In genomic region chr10:40084332-40085093, GRCm38 (mm10) we compare ENCODE assay signal across 9 mouse cellular contexts. TPM values are rescaled to one million over a fixed set of nuclear protein-coding genes. Genes with fewer than 3 reads are reported as not detected.
DNase-seq lines count a peak whose midpoint lies in the region; ATAC-seq and TF ChIP-seq lines count a peak whose summit lies in the region.
"Had no signal": no experiment of that assay in that cellular context is flagged by ENCODE, and none has a peak within 500 bp of the region (broad histone marks: within the 10 kb centered on the region; RNA-seq: fewer than 3 reads in every experiment).

No protein-coding gene starts in this region.

- 62% methylated on average over 12 of the region's 12 CpGs for WGBS in forebrain, embryonic 16.5 days
- WGBS in forebrain, embryonic 11.5 days = 68% methylated on average over 12 of the region's 12 CpGs
- 88% methylated on average over 12 of the region's 12 CpGs for WGBS in liver, embryonic 16.5 days (ENCODE audit: insufficient replicate concordance)
- 89% methylated on average over 12 of the region's 12 CpGs for WGBS in liver, postnatal 0 days (ENCODE audit: insufficient replicate concordance)
- 68% methylated on average over 12 of the region's 12 CpGs for WGBS in olfactory bulb, adult 2 months

- no peak for TF ChIP-seq POLR2A in olfactory bulb, adult 2 months (IDR thresholded peaks at IDR 0.05; ENCODE audit: insufficient read depth, low read depth, low read length)

- DNase-seq in forebrain, embryonic 11.5 days (ENCODE audit: low spot score) = no peak
- DNase-seq in liver, postnatal 0 days = no peak
- no peak for DNase-seq in layer of hippocampus, postnatal 25 days (ENCODE audit: extremely low spot score in 1 of 2, low spot score in 1 of 2)
- DNase-seq in layer of hippocampus, postnatal 10 days (ENCODE audit: low spot score in 2 of 2) = no peak

- H3K4me2 ChIP-seq in forebrain, embryonic 16.5 days (ENCODE audit: low read length) = no peak overlapping the region
- H3K4me2 ChIP-seq in forebrain, embryonic 11.5 days (ENCODE audit: low read depth, low read length, severe bottlenecking) = no peak overlapping the region
- no peak overlapping the region for H3K4me2 ChIP-seq in liver, embryonic 16.5 days (ENCODE audit: low read depth, low read length)
- H3K4me2 ChIP-seq in liver, postnatal 0 days (ENCODE audit: low read depth, low read length) = no peak overlapping the region

- no peak overlapping the region for H3K9ac ChIP-seq in forebrain, embryonic 16.5 days (replicated peaks; ENCODE audit: low read depth, low read length)
- H3K9ac ChIP-seq in forebrain, embryonic 11.5 days (ENCODE audit: low read length) = no peak overlapping the region
- H3K9ac ChIP-seq in liver, embryonic 16.5 days (ENCODE audit: low read depth, low read length) = no peak overlapping the region
- no peak overlapping the region for H3K9ac ChIP-seq in liver, postnatal 0 days (replicated peaks)

- H3K36me3 ChIP-seq in forebrain, embryonic 16.5 days (ENCODE audit: control insufficient read depth, insufficient read depth) = no peaks in the 10 kb centered on the region
- H3K36me3 ChIP-seq in forebrain, embryonic 11.5 days (ENCODE audit: control insufficient read depth, insufficient read depth, low read length) = no peaks in the 10 kb centered on the region
- H3K36me3 ChIP-seq in liver, embryonic 16.5 days (ENCODE audit: control insufficient read depth, insufficient read depth) = peaks cover 3% of the 10 kb centered on the region; the same call in 1 of the 2 replicates
- H3K36me3 ChIP-seq in liver, postnatal 0 days (replicated peaks; ENCODE audit: insufficient read depth, low read length) = no peaks in the 10 kb centered on the region; the same call in 1 of the 2 replicates

- H3K4me1 ChIP-seq in forebrain, embryonic 16.5 days (replicated peaks; ENCODE audit: control insufficient read depth, insufficient read depth, low read length) = peaks cover 6% of the 10 kb centered on the region
- no peaks in the 10 kb centered on the region for H3K4me1 ChIP-seq in forebrain, embryonic 11.5 days (replicated peaks; ENCODE audit: control insufficient read depth, insufficient read depth, low read length)
- H3K4me1 ChIP-seq in liver, embryonic 16.5 days (ENCODE audit: control insufficient read depth, low read depth, low read length) = no peaks in the 10 kb centered on the region; the same call in 1 of the 2 replicates
- no peaks in the 10 kb centered on the region for H3K4me1 ChIP-seq in liver, postnatal 0 days (ENCODE audit: insufficient read depth)
- H3K4me1 ChIP-seq in brown adipose tissue, adult 24 weeks (ENCODE audit: control insufficient read depth, insufficient read depth, insufficient read length, low read length) = peaks cover 6% of the 10 kb centered on the region
- peaks cover 17% of the 10 kb centered on the region for H3K4me1 ChIP-seq in olfactory bulb, adult 2 months (ENCODE audit: control insufficient read depth, insufficient read depth, low read length)

- TF ChIP-seq CTCF in liver, postnatal 0 days (IDR thresholded peaks at IDR 0.05; ENCODE audit: low read depth) = no peak
- no peak for TF ChIP-seq CTCF in olfactory bulb, adult 2 months (IDR thresholded peaks at IDR 0.05; ENCODE audit: insufficient read depth, low read depth, low read length)

- no peak overlapping the region for H3K4me3 ChIP-seq in forebrain, embryonic 16.5 days (replicated peaks; ENCODE audit: low read length)
- H3K4me3 ChIP-seq in forebrain, embryonic 11.5 days (ENCODE audit: low read depth, low read length) = no peak overlapping the region
- H3K4me3 ChIP-seq in liver, embryonic 16.5 days (ENCODE audit: low read depth, low read length) = no peak overlapping the region
- H3K4me3 ChIP-seq in liver, postnatal 0 days (ENCODE audit: low read depth, low read length) = no peak overlapping the region
- H3K4me3 ChIP-seq in brown adipose tissue, adult 24 weeks (ENCODE audit: insufficient read depth, low read depth, low read length) = no peak overlapping the region
- H3K4me3 ChIP-seq in olfactory bulb, adult 2 months (ENCODE audit: insufficient read depth, low read depth, low read length) = no peak overlapping the region

- no peaks in the 10 kb centered on the region for H3K9me3 ChIP-seq in forebrain, embryonic 16.5 days (ENCODE audit: control insufficient read depth, low read length)
- H3K9me3 ChIP-seq in forebrain, embryonic 11.5 days (ENCODE audit: control insufficient read depth, low read length) = no peaks in the 10 kb centered on the region
- H3K9me3 ChIP-seq in liver, embryonic 16.5 days (replicated peaks; ENCODE audit: control insufficient read depth, low read length) = no peaks in the 10 kb centered on the region
- H3K9me3 ChIP-seq in liver, postnatal 0 days (ENCODE audit: low read length) = no peaks in the 10 kb centered on the region

- H3K27me3 ChIP-seq in forebrain, embryonic 16.5 days (replicated peaks; ENCODE audit: control insufficient read depth, insufficient read depth, low read length) = no peaks in the 10 kb centered on the region
- H3K27me3 ChIP-seq in forebrain, embryonic 11.5 days (ENCODE audit: control insufficient read depth, insufficient read depth, low read length) = no peaks in the 10 kb centered on the region
- H3K27me3 ChIP-seq in liver, embryonic 16.5 days (ENCODE audit: control insufficient read depth, insufficient read depth, low read depth, low read length) = no peaks in the 10 kb centered on the region
- H3K27me3 ChIP-seq in liver, postnatal 0 days (ENCODE audit: insufficient read depth, low read length) = no peaks in the 10 kb centered on the region

- 0 out of 2 replicates have a peak, but pooled peaks have one; percentile 50 for ATAC-seq in forebrain, embryonic 16.5 days
- ATAC-seq in forebrain, embryonic 11.5 days (replicated peaks; ENCODE audit: low FRiP score) = no peak
- ATAC-seq in liver, embryonic 16.5 days (ENCODE audit: low read depth) = peak; percentile 27
- no peak for ATAC-seq in liver, postnatal 0 days

- H3K27ac ChIP-seq in forebrain, embryonic 16.5 days (ENCODE audit: low read length) = no peak overlapping the region
- H3K27ac ChIP-seq in forebrain, embryonic 11.5 days (ENCODE audit: low read depth, low read length) = no peak overlapping the region
- no peak overlapping the region for H3K27ac ChIP-seq in liver, embryonic 16.5 days (ENCODE audit: low read length)
- H3K27ac ChIP-seq in liver, postnatal 0 days (ENCODE audit: low read depth) = no peak overlapping the region
- H3K27ac ChIP-seq in brown adipose tissue, adult 24 weeks (replicated peaks; ENCODE audit: low read depth, low read length) = peak overlapping the region; percentile 47
- H3K27ac ChIP-seq in olfactory bulb, adult 2 months (ENCODE audit: insufficient read depth, low read depth, low read length) = 0 out of 2 replicates have a peak overlapping the region, but pooled peaks have one; percentile 8

- no peak for TF ChIP-seq EP300 in liver, postnatal 0 days (IDR thresholded peaks at IDR 0.05; ENCODE audit: low read depth)

RNA-seq across cellular contexts. Expression of gene Slc16a10, which starts 57.5 kb away (rescaled TPM):
- 1.9 and 2.2 TPM in 2 replicates for polyA plus RNA-seq in forebrain, embryonic 16.5 days (2015; fragmentation: Nextera tagmentation; extraction: Ambion mirVana)
- polyA plus RNA-seq in forebrain, embryonic 11.5 days (2014; fragmentation: Nextera tagmentation; extraction: Ambion mirVana) = 6.2 and 9.1 TPM in 2 replicates
- 73.1 and 75.2 TPM in 2 replicates for polyA plus RNA-seq in liver, embryonic 16.5 days (2015; fragmentation: Nextera tagmentation; extraction: Ambion mirVana)
- polyA plus RNA-seq in liver, postnatal 0 days (2015; fragmentation: Nextera tagmentation; extraction: Ambion mirVana) = 20.2 and 22.1 TPM in 2 replicates
- 15.4 and 16.1 TPM in 2 replicates for polyA plus RNA-seq in brown adipose tissue, adult 24 weeks (2012; ENCODE audit: insufficient read depth, insufficient read length, missing spikeins)
- not detected in 2 replicates for polyA plus RNA-seq in olfactory bulb, adult 2 months (2012; ENCODE audit: insufficient read depth, insufficient read length, low replicate concordance, missing spikeins)
- 1 to 10 TPM; 2.9 to 3.1 TPM for total RNA-seq in layer of hippocampus, postnatal 25 days (2021)
- 1 to 10 TPM; 2.1 to 2.2 TPM for total RNA-seq in layer of hippocampus, postnatal 10 days (2021)

RNA-seq across cellular contexts. Expression of gene Mfsd4b1, which starts 59.4 kb away (rescaled TPM):
- polyA plus RNA-seq in forebrain, embryonic 16.5 days (2015; fragmentation: Nextera tagmentation; extraction: Ambion mirVana) = 0.09 and 0.32 TPM in 2 replicates
- not detected in 2 replicates for polyA plus RNA-seq in forebrain, embryonic 11.5 days (2014; fragmentation: Nextera tagmentation; extraction: Ambion mirVana)
- 0.68 and 0.74 TPM in 2 replicates for polyA plus RNA-seq in liver, embryonic 16.5 days (2015; fragmentation: Nextera tagmentation; extraction: Ambion mirVana)
- 6.0 and 6.1 TPM in 2 replicates for polyA plus RNA-seq in liver, postnatal 0 days (2015; fragmentation: Nextera tagmentation; extraction: Ambion mirVana)
- 8.1 and 9.7 TPM in 2 replicates for polyA plus RNA-seq in brown adipose tissue, adult 24 weeks (2012; ENCODE audit: insufficient read depth, insufficient read length, missing spikeins)
- polyA plus RNA-seq in olfactory bulb, adult 2 months (2012; ENCODE audit: insufficient read depth, insufficient read length, low replicate concordance, missing spikeins) = not detected in 2 replicates
- total RNA-seq in layer of hippocampus, postnatal 25 days (2021) = 1 to 10 TPM in 1 of 2 experiments, under 1 TPM in 1; 0.87 to 2.3 TPM
- total RNA-seq in layer of hippocampus, postnatal 10 days (2021) = 1 to 10 TPM in 1 of 2 experiments, under 1 TPM in 1; 0.29 to 1.2 TPM
- total RNA-seq: MEL had no signal

Comparison
In these comparisons a context has a peak if more than half of its experiments do, and no peak if none do; other contexts are left out.
1. ATAC-seq: peak in forebrain, embryonic 16.5 days (single experiment) and liver, embryonic 16.5 days (single experiment); none in forebrain, embryonic 11.5 days (single experiment) and liver, postnatal 0 days (single experiment).
2. H3K27ac ChIP-seq: peak in brown adipose tissue, adult 24 weeks (single experiment) and olfactory bulb, adult 2 months (single experiment); none in forebrain, embryonic 16.5 days (single experiment), forebrain, embryonic 11.5 days (single experiment), liver, embryonic 16.5 days (single experiment) and liver, postnatal 0 days (single experiment).